Mouse (Mus musculus) macrophage (primary cell): ENCODE measurements around the gene Olfr1246. TPM values are rescaled to one million over a fixed set of nuclear protein-coding genes. Genes with fewer than 3 reads are reported as not detected.
"Not testable (repeated sequence)": the region's sequence is repeated elsewhere in the genome, so short reads cannot be mapped to it uniquely, and the experiment has no call there.

ENCODE experiments used
- H3K27ac ChIP-seq: fragments of 350-480 bp; formaldehyde crosslinking; 2 replicates; pipeline ENCODE4 v1.9.0; 2021
- H3K36me3 ChIP-seq: fragments of 350-480 bp; formaldehyde crosslinking; 2 replicates; pipeline ENCODE4 v1.9.0; 2021; ENCODE audit errors: inconsistent target
- H3K4me3 ChIP-seq: fragments of 350-480 bp; formaldehyde crosslinking; 2 replicates; pipeline ENCODE4 v1.9.0; 2021; ENCODE audit errors: inconsistent target
- H3K79me2 ChIP-seq: fragments of 350-480 bp; formaldehyde crosslinking; 2 replicates; pipeline ENCODE4 v1.9.0; 2021; ENCODE audit errors: inconsistent target
- WGBS: methylation state at CpG from one replicate; pipeline ENCODE4 v1.1.7; 2026; ENCODE audit warnings: inconsistent platforms; ENCODE audit not compliant: missing documents; 5-methylcytosine and 5-hydroxymethylcytosine counted together
- polyA plus RNA-seq: library from polyadenylated mRNA; stranded (reverse); fragments of 250-400 nt; gene quantifications from 3 replicates; pipeline ENCODE4 v1.2.4, GENCODE M21; 2018; ENCODE audit warnings: inconsistent platforms
- total RNA-seq, 78 experiments: library from RNA; depleted of rRNA; stranded (reverse); fragments of 250-400 nt; gene quantifications; 1 replicate in 9 of 78; 2 replicates in 24 of 78; 3 replicates in 43 of 78; 4 replicates in 2 of 78; pipeline ENCODE4 v1.2.4; 2018; ENCODE audit warnings: inconsistent platforms in 56 of 78

Olfr1246 gene
- total RNA-seq (2018; cell fraction: chromatin; rRNA removed): not detected
- not detected for total RNA-seq (2018; cell fraction: cytosol; rRNA removed)
- total RNA-seq (2018; cell fraction: nucleus; rRNA removed): not detected
- polyA plus RNA-seq: not detected in 3 replicates

DNA sequence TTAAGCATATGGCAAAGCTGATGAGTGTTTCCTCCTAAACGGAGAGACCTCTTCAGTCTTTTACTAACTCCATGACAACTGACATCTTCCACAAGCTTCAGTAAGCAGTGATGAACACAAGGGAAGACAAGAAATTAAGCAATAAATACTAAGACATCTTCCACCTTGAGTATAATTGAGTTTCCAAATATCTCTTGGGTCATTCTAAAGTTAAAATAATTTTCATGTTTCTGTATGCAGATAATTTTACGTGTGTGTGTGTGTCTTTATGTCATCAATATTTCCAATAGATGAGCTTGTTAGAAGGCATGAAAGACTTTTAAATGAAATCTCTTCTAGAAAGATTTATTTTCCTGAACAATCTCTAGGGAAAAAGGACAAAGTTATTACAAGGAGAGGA lies at the start of gene Olfr1246:
Gene Olfr1246, minus strand, starts transcription at position 101 of the 400 bp plus-strand sequence.
- Histone ChIP-seq H3K27ac (no peak within 1 kb of the TSS), H3K4me3 (no peak within 1 kb of the TSS), H3K36me3 (no peaks in the 10 kb centered on the region), H3K79me2 (no peaks in the 10 kb centered on the region)
- WGBS: 81% methylated on average over 2 of the region's 2 CpGs

DNA sequence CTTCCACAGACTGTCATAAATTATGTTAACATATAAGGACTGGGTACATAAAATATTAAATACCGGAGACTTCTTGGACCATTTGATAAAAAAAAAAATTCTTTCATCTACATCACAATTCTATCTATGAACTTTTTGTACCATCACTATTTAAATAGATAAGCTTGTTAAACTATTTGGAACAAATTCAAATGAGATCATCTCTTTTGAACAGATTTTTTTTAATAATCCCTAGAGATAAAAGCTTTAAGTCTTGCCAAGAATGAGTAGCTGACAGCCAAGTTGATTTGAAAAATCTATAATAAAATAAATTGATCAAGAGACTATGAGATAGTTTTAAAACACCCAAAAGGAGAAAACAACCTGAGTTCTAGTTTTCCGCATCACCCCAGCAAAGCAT lies 41.9 kb upstream of the Olfr1246 start, which contains the start of gene Olfr1249:
Gene Olfr1249, minus strand, starts transcription at position 101 of the 400 bp plus-strand sequence.
- Histone ChIP-seq H3K79me2 (no peaks in the 10 kb centered on the region), H3K27ac (no peak within 1 kb of the TSS), H3K4me3 (no peak within 1 kb of the TSS), H3K36me3 (no peaks in the 10 kb centered on the region)
- WGBS: 96% methylated on average over 2 of the region's 2 CpGs

DNA sequence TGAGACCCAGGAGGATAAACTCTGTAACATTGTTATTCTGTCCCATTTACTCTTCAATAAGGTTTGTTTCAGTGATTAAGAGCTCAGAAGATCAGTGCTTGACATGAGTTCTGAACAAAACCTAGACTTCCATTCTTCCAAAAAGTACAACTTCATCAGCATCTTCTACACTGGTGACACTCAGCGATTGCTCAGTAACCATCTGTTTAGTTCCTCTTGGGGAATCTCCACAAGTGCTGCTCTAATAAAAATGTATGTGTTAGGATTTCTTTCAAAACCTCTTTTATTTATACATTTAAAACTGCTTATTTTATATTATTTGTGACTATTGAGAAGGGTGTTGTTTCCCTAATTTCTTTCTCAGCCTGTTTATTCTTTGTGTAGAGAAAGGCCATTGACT lies 25.2 kb upstream of the Olfr1246 start, which contains the start of gene Olfr1248:
Gene Olfr1248, minus strand, starts transcription at position 101 of the 400 bp plus-strand sequence.
- not testable (repeated sequence) for H3K4me3 ChIP-seq, H3K79me2 ChIP-seq, H3K36me3 ChIP-seq, H3K27ac ChIP-seq
- WGBS: 100% methylated on average over 1 of the region's 1 CpGs

DNA sequence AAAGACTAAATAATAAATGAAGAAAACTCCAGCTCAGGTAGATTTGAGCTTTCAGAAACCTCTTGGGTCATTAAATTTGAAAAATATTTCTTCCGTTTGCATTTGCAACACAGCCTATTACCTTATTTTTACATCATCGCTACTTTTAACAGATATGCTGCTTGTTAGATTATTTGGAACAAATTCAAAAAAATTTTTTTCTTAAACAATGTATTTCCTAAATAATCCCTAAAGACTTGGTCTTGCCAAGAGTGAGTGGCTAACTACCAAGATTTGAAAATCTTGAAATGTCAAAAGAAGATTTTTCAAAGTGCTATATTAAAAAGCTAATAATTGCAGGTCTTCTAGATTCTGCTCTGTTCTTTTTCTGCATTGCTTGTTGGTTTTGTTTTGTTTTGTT lies 21.1 kb upstream of the Olfr1246 start, which contains the start of gene Olfr1247:
Gene Olfr1247, minus strand, starts transcription at position 101 of the 400 bp plus-strand sequence.
- WGBS: 94% methylated on average over 2 of the region's 2 CpGs
- H3K27ac ChIP-seq: no peak within 1 kb of the TSS
- H3K36me3 ChIP-seq: no peaks in the 10 kb centered on the region
- no peaks in the 10 kb centered on the region for H3K79me2 ChIP-seq
- no peak within 1 kb of the TSS for H3K4me3 ChIP-seq

DNA sequence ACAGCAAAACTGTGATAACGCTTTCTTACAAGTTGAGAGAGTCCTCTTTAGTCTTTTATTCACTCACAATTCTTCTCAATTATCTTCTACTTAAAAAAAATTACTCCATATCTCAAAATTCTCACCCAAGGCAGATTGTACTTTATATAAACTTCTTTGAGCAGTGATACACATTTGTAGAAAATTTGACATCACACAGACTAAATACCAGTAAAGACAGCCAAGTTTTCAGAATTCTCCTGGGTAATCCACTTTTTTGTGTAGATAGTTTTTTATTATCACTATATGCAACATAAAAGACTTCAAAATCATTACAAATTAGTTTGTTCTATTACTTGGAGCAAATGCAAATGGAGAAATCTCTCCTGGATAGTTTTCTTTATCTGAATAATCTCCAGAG lies 14.6 kb downstream of the Olfr1246 start, which contains the start of gene Olfr1245:
Gene Olfr1245, minus strand, starts transcription at position 101 of the 400 bp plus-strand sequence.
- no peak within 1 kb of the TSS for H3K4me3 ChIP-seq
- WGBS: 83% methylated on average over 1 of the region's 1 CpGs
- no peaks in the 10 kb centered on the region for H3K79me2 ChIP-seq
- H3K36me3 ChIP-seq: no peaks in the 10 kb centered on the region
- no peak within 1 kb of the TSS for H3K27ac ChIP-seq

DNA sequence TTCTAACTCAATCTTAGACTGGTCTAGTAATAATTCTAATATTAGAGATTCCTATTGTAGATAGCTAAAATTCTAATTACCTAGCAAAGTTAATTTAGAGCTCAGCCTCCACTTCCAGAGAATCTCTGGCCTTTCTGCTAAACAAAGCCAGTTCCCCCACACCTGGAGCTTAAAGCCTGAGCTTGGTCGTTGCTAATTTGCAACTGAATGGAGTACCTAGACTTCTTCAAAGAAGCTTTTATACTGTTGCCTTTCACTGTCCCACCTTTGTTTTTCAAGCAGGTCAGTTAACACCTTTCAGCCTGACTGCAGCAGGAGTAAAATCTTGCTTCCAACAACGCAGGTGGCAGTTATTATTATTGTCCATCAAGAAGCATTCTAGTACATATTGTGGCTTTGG lies 30.3 kb downstream of the Olfr1246 start:
- not testable (repeated sequence) for H3K36me3 ChIP-seq, H3K79me2 ChIP-seq, H3K27ac ChIP-seq, H3K4me3 ChIP-seq
- WGBS: 58% methylated on average over 2 of the region's 2 CpGs

DNA sequence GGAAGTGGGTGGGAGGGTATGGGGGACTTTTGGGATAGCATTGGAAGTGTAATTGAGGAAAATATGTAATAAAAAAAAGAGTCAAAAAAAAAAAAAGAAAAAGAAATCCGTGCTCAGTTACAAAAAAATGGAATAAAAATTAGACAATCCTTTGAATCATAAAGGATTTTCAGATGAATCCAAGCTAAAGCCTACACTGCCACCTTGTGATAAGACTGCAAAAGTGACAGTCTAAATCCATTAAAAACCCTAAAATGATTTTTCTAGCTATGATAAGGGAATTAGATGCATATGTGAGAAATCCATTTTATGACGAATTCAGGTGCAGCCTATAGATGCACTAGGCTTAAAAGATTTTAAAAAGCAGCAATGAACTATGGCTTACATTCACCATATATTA lies 48.4 kb downstream of the Olfr1246 start:
- Histone ChIP-seq H3K36me3 (no peaks in the 10 kb centered on the region), H3K4me3 (no peak overlapping the region), H3K79me2 (no peaks in the 10 kb centered on the region), H3K27ac (no peak overlapping the region)
- WGBS: 42% methylated on average over 2 of the region's 2 CpGs

DNA sequence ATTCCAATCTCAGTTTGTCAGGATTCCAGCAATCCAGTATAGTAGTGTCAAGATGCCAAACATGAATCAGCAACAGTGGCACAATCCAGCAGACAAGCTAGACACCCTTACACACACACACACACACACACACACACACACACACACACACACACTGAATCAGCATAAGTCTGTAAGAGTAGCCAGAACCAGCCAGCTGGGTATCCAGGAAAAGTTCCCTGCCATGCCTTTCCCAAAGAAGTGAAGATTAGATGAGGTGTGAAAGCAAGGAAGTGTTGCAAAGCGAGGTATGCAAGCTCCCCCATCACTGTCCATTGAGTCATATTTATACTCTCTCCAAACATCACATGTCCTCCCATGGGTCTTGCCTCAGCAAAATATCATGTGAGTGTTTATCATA lies 53.0 kb downstream of the Olfr1246 start:
- H3K4me3 ChIP-seq: no peak overlapping the region
- WGBS: 67% methylated on average over 1 of the region's 1 CpGs
- no peaks in the 10 kb centered on the region for H3K79me2 ChIP-seq
- no peaks in the 10 kb centered on the region for H3K36me3 ChIP-seq
- no peak overlapping the region for H3K27ac ChIP-seq

Other genes with a start within 250 kb of the Olfr1246 start
- gene Olfr1234, start 228.3 kb downstream of the Olfr1246 start, polyA plus RNA-seq: not detected in 3 replicates
- gene Olfr1238, start 183.5 kb downstream of the Olfr1246 start, polyA plus RNA-seq: not detected in 3 replicates
- not detected in 3 replicates for gene Olfr1239, start 172.8 kb downstream of the Olfr1246 start, polyA plus RNA-seq
- not detected in 3 replicates for gene Olfr1240, start 150.2 kb downstream of the Olfr1246 start, polyA plus RNA-seq
- gene Olfr1241, start 106.0 kb downstream of the Olfr1246 start, polyA plus RNA-seq: not detected in 3 replicates
- not detected in 3 replicates for gene Olfr1242, start 94.8 kb downstream of the Olfr1246 start, polyA plus RNA-seq
- not detected in 3 replicates for gene Olfr1243, start 61.7 kb downstream of the Olfr1246 start, polyA plus RNA-seq
- gene Olfr1245, start 14.7 kb downstream of the Olfr1246 start, polyA plus RNA-seq: not detected in 3 replicates
- gene Olfr1247, start 21.0 kb upstream of the Olfr1246 start, polyA plus RNA-seq: not detected in 3 replicates
- gene Olfr1248, start 25.1 kb upstream of the Olfr1246 start, polyA plus RNA-seq: not detected in 3 replicates
- not detected in 3 replicates for gene Olfr1249, start 41.8 kb upstream of the Olfr1246 start, polyA plus RNA-seq
- gene Olfr1250, start 68.3 kb upstream of the Olfr1246 start, polyA plus RNA-seq: not detected in 3 replicates
- not detected in 3 replicates for gene Olfr1251, start 78.8 kb upstream of the Olfr1246 start, polyA plus RNA-seq
- gene Olfr1252, start 131.9 kb upstream of the Olfr1246 start, polyA plus RNA-seq: not detected in 3 replicates
- not detected in 3 replicates for gene Olfr1253, start 163.9 kb upstream of the Olfr1246 start, polyA plus RNA-seq
- not detected in 3 replicates for gene Olfr1254, start 200.5 kb upstream of the Olfr1246 start, polyA plus RNA-seq
- gene Olfr1255, start 218.9 kb upstream of the Olfr1246 start, polyA plus RNA-seq: not detected in 3 replicates
- not detected in 3 replicates for gene Olfr1256, start 248.4 kb upstream of the Olfr1246 start, polyA plus RNA-seq